Mouse (Mus musculus) erythroblast, embryonic 14.5 days (primary cell): ENCODE data around the gene Gper1.

Source experiments
- GATA1 ChIP-seq: IDR thresholded peaks from 2 replicates; pipeline ENCODE4 v1.6.1; 2012; ENCODE audit warnings: low read length, inconsistent platforms, mixed read lengths
- TAL1 ChIP-seq: IDR thresholded peaks from 3 replicates; pipeline ENCODE4 v1.6.1; 2012; ENCODE audit warnings: low read length, inconsistent platforms, mixed read lengths

DNA sequence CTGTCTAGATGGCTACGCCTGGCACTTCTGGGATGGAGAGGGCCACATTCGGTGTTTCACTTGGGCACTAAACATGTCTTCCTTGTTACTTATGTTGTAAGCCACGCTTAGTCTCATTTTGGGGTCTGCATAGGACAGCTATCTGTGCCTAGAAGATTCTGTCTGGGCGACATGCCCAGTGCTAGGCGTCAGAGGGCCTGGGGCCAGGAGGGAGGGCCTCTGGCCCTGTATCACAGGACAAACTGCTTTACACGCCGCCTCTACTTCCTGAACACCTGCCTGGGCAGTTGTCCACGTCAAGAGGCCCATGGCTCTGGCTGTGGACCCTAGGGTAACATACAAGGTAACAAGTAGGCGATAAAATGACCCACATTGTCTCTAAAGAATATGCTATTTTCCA, 5.0 kb downstream of the Gper1 start:
- no peak for TF ChIP-seq GATA1
- no peak for TF ChIP-seq TAL1
